Mouse (Mus musculus): ENCODE measurements at regions not wholly inside any gene's neighbourhood (a gene's known extent, or its start where the extent isn't known, plus 50 kb on each side); places are given as distances from the start of the nearest gene placed in this dataset.
A peak's percentile ranks its signal among the peaks of the same experiment; 100 is the strongest.

- no peaks in the 10 kb centered on the region for H3K9me3 ChIP-seq
- H3K27me3 ChIP-seq (ENCODE audit: insufficient read depth, poor library complexity, severe bottlenecking), result peaks cover 24% of the 10 kb centered on the region
- DNase-seq (ENCODE audit: low spot score), result no peak
- no peak overlapping the region for H3K4me3 ChIP-seq
- no peaks in the 10 kb centered on the region for H3K36me3 ChIP-seq
- H3K4me1 ChIP-seq (replicated peaks), result no peaks in the 10 kb centered on the region
- H3K27ac ChIP-seq, result no peak overlapping the region
- WGBS, result 91% methylated on average over 7 of the region's 7 CpGs
Observed at GRCm38 (mm10) chr2:94233597-94233996, 75.8 kb upstream of the Hsd17b12 start.

GRCm38 (mm10) chr2:94219421-94219820, 61.7 kb upstream of the Hsd17b12 start:
- no peaks in the 10 kb centered on the region for H3K36me3 ChIP-seq
- no peak for DNase-seq (ENCODE audit: low spot score)
- no peaks in the 10 kb centered on the region for H3K9me3 ChIP-seq
- WGBS, result 77% methylated on average over 5 of the region's 5 CpGs
- no peaks in the 10 kb centered on the region for H3K27me3 ChIP-seq (ENCODE audit: insufficient read depth, poor library complexity, severe bottlenecking)
- no peaks in the 10 kb centered on the region for H3K4me1 ChIP-seq (replicated peaks)
- H3K27ac ChIP-seq, result no peak overlapping the region
- H3K4me3 ChIP-seq, result no peak overlapping the region

GRCm38 (mm10) chr2:94217481-94217880, 59.7 kb upstream of the Hsd17b12 start:
- Histone ChIP-seq H3K27ac (no peak overlapping the region), H3K4me1 (replicated peaks) (no peaks in the 10 kb centered on the region), H3K27me3 (ENCODE audit: insufficient read depth, poor library complexity, severe bottlenecking) (no peaks in the 10 kb centered on the region), H3K36me3 (no peaks in the 10 kb centered on the region), H3K4me3 (no peak overlapping the region), H3K9me3 (no peaks in the 10 kb centered on the region)
- WGBS, result 89% methylated on average over 3 of the region's 3 CpGs
- DNase-seq (ENCODE audit: low spot score), result no peak

GRCm38 (mm10) chr2:94215455-94215854, 57.7 kb upstream of the Hsd17b12 start:
- no peak overlapping the region for H3K4me3 ChIP-seq
- no peaks in the 10 kb centered on the region for H3K9me3 ChIP-seq
- no peak overlapping the region for H3K27ac ChIP-seq
- no peaks in the 10 kb centered on the region for H3K36me3 ChIP-seq
- no peaks in the 10 kb centered on the region for H3K4me1 ChIP-seq (replicated peaks)
- no peak for DNase-seq (ENCODE audit: low spot score)
- WGBS, result 85% methylated on average over 3 of the region's 3 CpGs
- H3K27me3 ChIP-seq (ENCODE audit: insufficient read depth, poor library complexity, severe bottlenecking), result no peaks in the 10 kb centered on the region

MicroRNAs in the stretch of these regions (microRNA counts, 519-probe panel; counts per million panel counts)
- microRNA mmu-miR-129-3p (1,255 counts per million, percentile 77 among the panel's probes with 10 or more counts), microRNA mmu-miR-129-5p (1,255 counts per million, percentile 77 among the panel's probes with 10 or more counts)
